Mouse (Mus musculus) liver, adult (tissue): ENCODE results near the gene Fam98b.

Source experiments
- GATA4 ChIP-seq: IDR thresholded peaks from 2 replicates; pipeline ENCODE4 v1.6.1; 2014; ENCODE audit warnings: mild to moderate bottlenecking, low read length; ENCODE audit not compliant: insufficient replicate concordance

Gene Fam98b

DNA sequence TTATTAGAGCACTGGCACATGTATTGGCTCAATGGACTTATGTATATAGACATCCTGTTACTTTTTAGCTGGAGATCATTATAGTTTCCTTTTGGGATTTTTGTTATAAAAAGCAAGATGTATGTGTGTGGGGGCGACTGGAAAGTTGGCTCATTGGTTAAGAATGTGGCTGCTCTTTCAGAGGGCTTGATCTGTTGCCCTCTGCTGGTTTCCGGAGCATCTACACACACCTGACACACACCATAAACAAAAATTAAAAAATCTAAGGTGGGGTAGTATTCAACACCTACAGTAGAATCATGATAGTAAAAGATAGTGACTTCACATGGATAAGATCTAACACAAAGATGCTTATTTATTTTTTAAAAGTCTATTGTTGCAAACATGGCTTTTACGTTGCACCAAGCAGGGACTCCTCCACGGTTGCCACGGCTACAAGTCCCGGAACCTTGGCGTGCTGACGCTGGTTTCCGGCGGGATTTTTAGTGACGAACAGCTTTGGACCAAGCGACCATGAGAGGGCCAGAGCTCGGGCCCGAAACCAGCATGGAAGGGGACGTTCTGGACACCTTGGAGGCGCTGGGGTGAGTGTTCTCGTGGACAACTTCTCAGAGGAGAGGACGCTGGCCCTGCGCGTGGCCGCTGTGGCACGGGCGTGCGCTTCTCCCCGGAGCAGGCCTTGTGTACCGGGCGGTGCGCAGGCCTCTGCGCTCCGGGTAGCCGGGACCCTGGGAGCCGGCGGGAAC, at the start of gene Fam98b:
Fam98b (plus strand) TSS at position 485 of the 746 bp plus-strand sequence.
- TF ChIP-seq GATA4, result no peak

- no peak for TF ChIP-seq GATA4
These were observed 48.6 kb upstream of the Fam98b start for GRCm38 (mm10) chr2:117200869-117201338.

DNA sequence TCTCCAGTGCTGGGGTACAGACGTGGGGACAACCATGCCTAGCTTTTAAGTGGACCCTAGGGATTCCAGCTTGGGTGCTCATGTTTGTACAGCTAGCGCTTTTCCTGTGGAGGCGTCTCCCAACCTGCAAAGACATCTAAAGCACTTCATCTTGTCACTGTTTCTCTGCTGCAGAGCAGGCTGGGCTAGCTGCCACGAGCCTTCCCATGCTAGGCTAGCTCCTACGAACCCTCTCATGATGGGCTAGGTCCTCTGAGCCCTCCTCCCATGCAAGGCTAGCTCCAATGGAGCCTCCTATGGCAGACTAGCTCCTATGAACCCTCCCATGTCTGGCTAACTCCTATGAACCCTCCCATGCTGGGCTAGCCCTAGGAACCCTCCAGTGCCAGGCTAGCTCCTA, 46.2 kb upstream of the Fam98b start:
- no peak for TF ChIP-seq GATA4

DNA sequence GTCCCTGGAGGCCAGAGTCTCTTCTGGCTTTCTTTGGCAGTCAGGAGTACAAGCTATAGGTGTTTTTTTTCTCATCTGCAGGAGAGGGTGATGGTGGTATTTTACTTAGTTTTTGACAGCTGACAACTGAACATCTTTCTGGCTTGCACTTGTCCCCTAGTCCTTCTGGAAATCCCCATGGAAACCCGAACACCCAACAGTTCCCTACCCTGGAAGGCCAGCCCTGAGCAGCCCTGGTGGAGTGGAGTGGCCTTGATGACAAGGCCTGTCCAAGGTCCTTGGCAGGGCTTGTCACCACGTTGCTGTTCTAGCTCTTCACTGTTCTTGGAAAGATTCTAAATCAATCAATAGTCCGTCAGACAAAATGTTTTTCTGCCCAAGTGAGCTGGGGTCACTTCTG, 45.0 kb upstream of the Fam98b start:
- no peak for TF ChIP-seq GATA4

- no peak for TF ChIP-seq GATA4
These were observed 44.5 kb upstream of the Fam98b start for GRCm38 (mm10) chr2:117205066-117205465.

GRCm38 (mm10) chr2:117210416-117211085, 39.0 kb upstream of the Fam98b start:
- TF ChIP-seq GATA4, result no peak

- TF ChIP-seq GATA4, result no peak
These were observed 33.4 kb upstream of the Fam98b start for GRCm38 (mm10) chr2:117216152-117216551.

DNA sequence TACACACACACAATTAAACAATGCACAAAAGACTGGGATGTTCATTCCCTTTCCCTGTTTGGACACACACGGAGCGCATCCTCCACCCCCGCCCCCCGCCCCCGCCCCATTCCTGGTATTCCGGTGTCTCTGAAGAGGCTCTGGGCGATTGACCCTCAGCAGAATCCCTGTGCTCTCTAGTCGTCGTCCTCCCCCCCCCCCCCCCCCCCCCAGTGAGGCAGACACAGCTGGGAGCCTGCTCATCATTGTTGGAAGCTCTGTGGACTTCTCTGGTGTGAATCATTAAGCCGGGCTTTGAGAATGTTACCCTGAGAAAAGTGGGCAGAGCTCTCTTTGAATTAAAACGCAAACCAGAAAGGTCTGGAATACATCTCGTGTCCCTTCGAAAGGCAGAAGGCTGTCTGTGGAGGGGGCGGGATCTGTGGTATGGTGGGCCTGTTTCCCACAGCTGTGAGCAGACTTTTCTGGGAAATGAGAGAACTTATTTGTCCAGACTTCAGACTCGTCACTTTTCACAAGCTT, 31.8 kb upstream of the Fam98b start:
- no peak for TF ChIP-seq GATA4

DNA sequence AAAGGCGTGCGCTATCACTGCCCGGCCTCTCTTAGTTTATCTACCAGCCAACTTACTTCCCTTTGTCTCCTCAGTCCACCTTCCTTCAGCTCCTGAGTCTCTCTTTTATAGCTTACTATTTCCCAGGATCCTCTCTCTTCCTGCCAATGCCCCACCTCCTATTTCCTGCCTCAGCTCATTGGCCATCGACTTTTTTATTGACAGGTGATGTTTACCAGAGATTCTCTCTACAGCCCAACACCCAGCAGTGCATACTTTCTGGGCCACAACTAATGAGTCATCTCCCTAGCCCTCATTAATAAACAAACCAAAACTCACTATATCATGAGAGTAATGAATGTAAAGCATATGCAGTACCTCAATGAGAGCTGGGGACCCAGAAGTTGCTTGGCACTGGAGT, 30.0 kb upstream of the Fam98b start:
- no peak for TF ChIP-seq GATA4

DNA sequence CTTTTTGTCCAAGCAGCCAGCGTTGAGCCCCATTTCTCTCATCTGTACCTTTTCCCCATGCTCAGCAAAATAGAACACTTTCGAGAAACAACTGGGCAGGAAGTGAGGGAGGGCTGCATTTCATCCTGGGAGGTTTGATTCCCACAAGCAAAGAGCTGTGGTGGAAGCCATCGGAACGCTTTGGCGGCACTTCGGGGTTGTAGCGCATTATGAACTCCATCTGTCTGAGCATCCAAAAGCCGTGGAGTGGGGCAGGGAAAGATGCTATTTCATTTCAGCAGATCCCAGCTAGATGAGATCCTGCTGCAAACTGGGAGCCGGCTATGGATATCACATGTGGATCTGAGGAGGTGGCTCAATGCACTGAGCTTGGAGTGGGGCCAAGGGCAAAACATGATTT, 26.9 kb upstream of the Fam98b start:
- no peak for TF ChIP-seq GATA4

DNA sequence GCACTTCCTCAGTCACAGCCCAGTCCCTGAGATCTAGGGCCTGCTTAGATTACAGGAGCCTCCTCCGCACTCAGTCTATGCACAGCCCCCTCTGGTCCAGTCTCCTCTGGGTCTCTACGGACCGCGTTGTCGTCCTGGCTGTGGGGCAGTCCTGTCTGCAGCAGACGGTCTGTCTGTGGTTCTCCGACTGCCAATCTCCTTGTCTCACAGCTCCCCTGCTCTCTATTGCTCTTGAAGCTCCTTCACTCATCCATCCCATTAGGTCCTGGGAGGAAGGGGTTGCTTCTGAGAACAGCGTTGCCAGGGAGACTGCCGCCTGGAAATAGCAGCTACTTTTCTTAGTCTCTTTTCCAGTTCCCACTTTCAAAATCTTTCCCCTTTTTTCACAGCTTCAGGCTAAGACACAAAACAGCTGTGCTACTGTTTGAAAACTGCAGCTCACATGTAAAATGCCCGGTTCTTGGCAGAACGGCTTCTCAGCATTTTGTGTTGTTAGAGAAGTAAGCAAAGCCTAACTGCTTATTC, 20.9 kb upstream of the Fam98b start:
- no peak for TF ChIP-seq GATA4

DNA sequence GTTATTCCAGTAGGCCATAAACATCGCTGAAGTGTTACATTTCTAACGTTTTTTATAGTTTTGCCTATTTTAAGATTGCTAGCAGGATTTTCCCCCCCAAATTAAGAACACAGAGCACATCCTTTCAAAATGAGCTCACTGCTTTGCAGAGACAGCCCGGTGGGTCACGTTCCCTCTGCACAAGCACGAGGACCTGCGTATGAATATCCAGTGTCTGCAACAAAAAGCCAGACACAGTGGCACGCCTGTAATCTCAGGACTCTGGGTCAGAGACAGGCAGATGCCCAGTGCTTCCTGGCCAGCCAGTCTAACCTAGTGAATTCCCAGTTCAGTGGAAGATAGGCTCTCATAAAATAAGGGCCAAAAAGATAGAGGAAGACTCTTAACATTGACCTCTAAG, 19.3 kb upstream of the Fam98b start:
- no peak for TF ChIP-seq GATA4

DNA sequence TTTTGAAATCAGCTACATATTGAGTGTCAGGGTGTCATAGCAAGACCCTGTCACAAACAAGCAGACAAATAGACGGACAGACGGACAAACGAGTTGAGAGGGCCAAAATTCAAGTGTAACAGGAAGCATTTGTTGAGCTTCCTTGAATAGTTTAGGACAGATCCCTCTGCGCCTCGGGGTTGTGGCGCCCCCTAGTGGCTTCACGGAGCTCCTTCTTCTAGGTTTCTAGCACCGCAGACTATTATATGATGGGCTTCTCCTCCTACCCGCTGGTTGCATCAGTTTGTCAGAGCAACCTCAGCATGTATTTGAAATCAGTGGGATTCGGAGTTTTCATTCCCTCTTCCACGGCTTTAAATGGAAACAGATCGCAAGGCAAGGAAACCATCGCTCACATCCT, 18.3 kb upstream of the Fam98b start:
- no peak for TF ChIP-seq GATA4

- TF ChIP-seq GATA4, result no peak
These were observed 7.6 kb upstream of the Fam98b start for GRCm38 (mm10) chr2:117241953-117242352.

GRCm38 (mm10) chr2:117250001-117250510, 517 bp downstream of the Fam98b start:
- no peak for TF ChIP-seq GATA4

- TF ChIP-seq GATA4, result no peak
These were observed 5.9 kb downstream of the Fam98b start for GRCm38 (mm10) chr2:117255415-117255814.
